Mouse (Mus musculus): Measurements from ENCODE around the gene Vmn1r230. TPM values are rescaled to one million over a fixed set of nuclear protein-coding genes. Genes with fewer than 3 reads are reported as not detected.

Gene Vmn1r230
- not detected for total RNA-seq (2022)

DNA sequence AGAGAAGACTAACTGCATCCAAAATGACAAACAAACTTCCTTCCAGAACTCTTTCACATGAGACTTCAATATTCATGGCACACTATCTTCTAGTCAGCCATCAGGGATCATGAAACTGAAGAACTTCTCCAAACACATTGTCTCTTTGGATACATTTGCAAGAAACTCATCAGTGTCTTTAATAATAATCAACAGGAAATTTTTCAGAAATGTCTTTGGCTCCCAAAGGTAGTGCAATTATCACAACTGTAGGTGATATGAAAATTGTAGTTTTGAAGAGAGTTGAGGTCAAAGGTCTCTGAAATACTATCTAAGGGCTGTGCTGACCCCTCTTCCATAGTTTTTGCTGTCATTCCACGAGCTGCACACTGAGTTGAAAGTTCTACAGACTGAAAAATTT lies at the start of gene Vmn1r230:
TSS of gene Vmn1r230 (plus strand) at position 301 of the 400 bp plus-strand sequence.
- no peak for DNase-seq (ENCODE audit: low spot score)

DNA sequence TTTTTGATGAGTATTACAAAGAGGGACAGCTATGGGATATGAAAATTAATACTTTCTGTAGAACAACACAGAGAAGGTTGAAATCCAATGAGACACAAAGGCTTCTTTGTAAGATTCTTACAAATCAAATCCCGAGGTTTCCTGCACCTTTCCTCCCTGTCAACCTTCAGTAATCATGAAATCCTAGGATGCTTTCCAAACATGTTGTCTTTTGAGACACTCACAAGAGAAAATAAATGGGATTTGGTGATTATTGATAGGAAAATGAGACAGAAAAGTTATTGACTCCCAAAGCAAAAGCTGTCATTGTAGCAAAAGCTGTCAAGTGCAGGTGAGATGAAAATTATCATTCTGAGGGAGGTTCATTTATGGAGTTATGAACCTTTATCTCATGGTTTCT lies 29.0 kb upstream of the Vmn1r230 start, which contains the start of gene Vmn1r229:
TSS of gene Vmn1r229 (plus strand) at position 301 of the 400 bp plus-strand sequence.
- DNase-seq (ENCODE audit: low spot score): no peak

Other genes with a start within 250 kb of the Vmn1r230 start
- gene Vmn2r110, start 244.0 kb upstream of the Vmn1r230 start, total RNA-seq (2022): not detected
- not detected for gene Fpr-rs3, start 215.6 kb upstream of the Vmn1r230 start, total RNA-seq (2022)
- gene Vmn1r226, start 157.6 kb upstream of the Vmn1r230 start, total RNA-seq (2022): not detected
- gene Vmn1r227, start 110.6 kb upstream of the Vmn1r230 start, total RNA-seq (2022): not detected
- gene Vmn1r228, start 54.3 kb upstream of the Vmn1r230 start, total RNA-seq (2022): not detected
- gene Vmn1r229, start 28.9 kb upstream of the Vmn1r230 start, total RNA-seq (2022): not detected
- not detected for gene Vmn1r231, start 64.6 kb downstream of the Vmn1r230 start, total RNA-seq (2022)
- not detected for gene Vmn1r232, start 79.3 kb downstream of the Vmn1r230 start, total RNA-seq (2022)
- 100 to 1,000 TPM; 165 to 207 (median 192) TPM for gene Ppp2r1a, start 104.9 kb downstream of the Vmn1r230 start, total RNA-seq (2022)
- not detected for gene Vmn1r233, start 156.0 kb downstream of the Vmn1r230 start, total RNA-seq (2022)
- 10 to 100 TPM in 2 of 4 experiments, 1 to 10 TPM in 2; 6.8 to 10.6 (median 8.7) TPM for gene Zfp160, start 168.5 kb downstream of the Vmn1r230 start, total RNA-seq (2022)

Data from heart, adult 8-10 months (tissue).